Mouse (Mus musculus) midbrain, embryonic 16.5 days (tissue): Measurements from ENCODE around the gene Prss57. TPM values are rescaled to one million over a fixed set of nuclear protein-coding genes. Genes with fewer than 3 reads are reported as not detected.

ENCODE experiments used
- ATAC-seq: fragments of 200-750 bp; cut with Nextera tagmentation; 2 replicates; pipeline ENCODE4 v1.8.0; 2017; ENCODE audit warnings: moderate TSS enrichment
- H3K27ac ChIP-seq: fragments of 300-500 bp; sonication (generic); 2 replicates; pipeline ENCODE4 v1.5.1; 2014; ENCODE audit warnings: mild to moderate bottlenecking, low read length, mixed read lengths
- H3K27me3 ChIP-seq: fragments of 300-500 bp; sonication (generic); 2 replicates; pipeline ENCODE4 v1.6.1; 2014; ENCODE audit warnings: low read depth, low read length, mixed read lengths; ENCODE audit not compliant: control insufficient read depth, insufficient read depth
- H3K36me3 ChIP-seq: fragments of 300-500 bp; sonication (generic); 2 replicates; pipeline ENCODE4 v1.6.1; 2014; ENCODE audit warnings: mild to moderate bottlenecking, low read length, moderate library complexity, mixed read lengths; ENCODE audit not compliant: control insufficient read depth, insufficient read depth
- H3K4me1 ChIP-seq: fragments of 300-500 bp; sonication (generic); 2 replicates; pipeline ENCODE4 v1.6.1; 2014; ENCODE audit warnings: mild to moderate bottlenecking, low read length, mixed read lengths; ENCODE audit not compliant: control insufficient read depth, insufficient read depth
- H3K4me2 ChIP-seq: fragments of 300-500 bp; sonication (generic); 2 replicates; pipeline ENCODE4 v1.6.1; 2014; ENCODE audit warnings: mild to moderate bottlenecking, low read length, mixed read lengths
- H3K4me3 ChIP-seq: fragments of 300-500 bp; sonication (generic); 2 replicates; pipeline ENCODE4 v1.5.1; 2014; ENCODE audit warnings: low read depth, mild to moderate bottlenecking, low read length, moderate library complexity, mixed read lengths
- H3K9ac ChIP-seq: fragments of 300-500 bp; sonication (generic); 2 replicates; pipeline ENCODE4 v1.6.1; 2014; ENCODE audit warnings: low read depth, low read length, mixed read lengths
- H3K9me3 ChIP-seq: fragments of 300-500 bp; sonication (generic); replicated peaks from 2 replicates; pipeline ENCODE4 v1.6.1; 2014; ENCODE audit warnings: mild to moderate bottlenecking, low read length, mixed read lengths; ENCODE audit not compliant: control insufficient read depth, poor library complexity, severe bottlenecking
- WGBS: fragments of 180-500 bp; shearing (Covaris S2); extraction: QIAGEN DNeasy Blood & Tissue Kit; methylation state at CpG from one replicate; pipeline ENCODE4 v1.1.7; 2014; 5-methylcytosine and 5-hydroxymethylcytosine counted together
- polyA plus RNA-seq: library from polyadenylated mRNA; unstranded; fragments of >200 nt; fragmentation: Nextera tagmentation; extraction: Ambion mirVana; gene quantifications from 2 replicates; pipeline ENCODE4 v1.2.1, GENCODE M21; 2015

Gene Prss57
- polyA plus RNA-seq, 1 experiment from 2014 or later, result 0.19 TPM

DNA sequence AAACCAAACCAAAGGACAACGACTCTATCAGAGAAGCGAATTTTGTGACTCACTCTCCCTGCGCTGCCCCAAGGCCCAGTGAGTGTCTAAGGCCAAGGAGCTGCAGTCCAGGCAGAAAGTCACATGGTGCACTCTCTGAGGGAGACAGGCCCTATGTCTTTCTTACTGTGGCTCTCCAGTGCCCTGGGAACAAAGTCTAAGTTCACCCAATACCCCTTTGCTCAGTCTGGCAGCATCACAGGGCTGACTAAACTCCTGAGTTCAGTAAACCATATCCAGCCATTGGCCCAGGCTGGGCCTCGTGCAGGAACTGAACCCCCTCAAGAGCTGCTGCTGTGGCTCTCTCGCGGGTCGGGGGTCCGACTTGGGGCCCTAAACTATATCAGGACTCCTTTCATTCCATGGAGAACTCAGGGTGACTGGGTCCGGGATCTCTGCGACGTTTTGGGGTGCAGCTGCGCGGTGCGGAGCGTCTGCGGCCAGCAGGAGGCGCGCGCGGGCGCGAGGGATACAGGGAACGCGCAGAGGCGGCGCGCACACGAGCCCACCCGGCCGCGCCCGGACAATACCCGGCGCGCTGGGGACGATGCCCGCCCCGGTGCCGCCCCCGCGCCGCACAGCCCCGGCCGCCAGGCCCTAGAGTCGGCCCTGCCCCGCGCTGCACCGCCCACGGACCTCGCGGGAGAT, 2.4 kb upstream of the Prss57 start, which contains the start of gene Palm:
Gene Palm (plus strand): TSS at position 522 of the 687 bp plus-strand sequence.
- Histone ChIP-seq H3K9ac (peak within 1 kb of the TSS; percentile 98), H3K27me3 (no peaks in the 10 kb centered on the region; the same call in 1 of the 2 replicates), H3K4me2 (peak within 1 kb of the TSS; percentile 97), H3K27ac (peak within 1 kb of the TSS; percentile 91), H3K36me3 (no peaks in the 10 kb centered on the region), H3K4me3 (peak within 1 kb of the TSS; percentile 80), H3K4me1 (peaks cover 20% of the 10 kb centered on the region), H3K9me3 (no peaks in the 10 kb centered on the region)
- ATAC-seq, result peak; percentile 72
- 5% methylated on average over 51 of the region's 51 CpGs for WGBS

DNA sequence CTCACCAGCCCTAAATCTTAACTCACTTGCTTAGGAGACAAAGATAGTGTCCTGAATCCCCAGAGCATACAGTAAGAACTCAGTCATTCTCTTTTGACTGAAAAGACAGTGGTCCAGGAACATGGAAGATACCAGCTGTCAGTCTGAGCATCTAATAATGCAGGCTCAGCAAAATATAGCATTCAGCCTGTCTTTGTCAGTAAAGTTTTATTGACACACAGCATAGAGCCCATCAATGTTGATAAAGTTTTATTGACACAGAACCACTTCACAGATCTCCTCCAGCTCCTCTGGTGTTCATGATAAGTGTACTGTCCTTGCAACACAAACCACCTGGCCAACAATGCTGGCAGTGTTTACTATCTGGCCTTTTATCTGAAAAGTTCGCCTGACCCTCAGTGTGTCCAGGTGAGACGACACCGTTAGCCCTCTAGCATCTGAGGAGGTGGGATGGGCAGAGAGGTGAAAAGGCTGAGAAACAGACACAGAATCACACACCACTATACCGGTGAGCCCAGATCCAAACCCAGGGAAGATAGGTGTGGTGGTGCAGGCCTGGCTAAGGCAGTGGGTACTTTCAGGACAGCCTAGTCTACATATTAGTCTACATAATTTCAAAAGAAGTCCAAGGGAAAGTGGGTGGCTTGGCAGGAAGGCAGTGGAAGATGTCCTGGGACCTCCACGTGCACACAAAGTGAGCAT, 1.7 kb upstream of the Prss57 start:
- WGBS, result 84% methylated on average over 5 of the region's 5 CpGs
- Histone ChIP-seq H3K4me2 (no peak overlapping the region; the same call in 1 of the 2 replicates), H3K4me3 (no peak overlapping the region), H3K36me3 (no peaks in the 10 kb centered on the region), H3K9me3 (no peaks in the 10 kb centered on the region), H3K27ac (no peak overlapping the region), H3K27me3 (no peaks in the 10 kb centered on the region; the same call in 1 of the 2 replicates), H3K4me1 (peaks cover 18% of the 10 kb centered on the region), H3K9ac (no peak overlapping the region)
- ATAC-seq, result no peak

DNA sequence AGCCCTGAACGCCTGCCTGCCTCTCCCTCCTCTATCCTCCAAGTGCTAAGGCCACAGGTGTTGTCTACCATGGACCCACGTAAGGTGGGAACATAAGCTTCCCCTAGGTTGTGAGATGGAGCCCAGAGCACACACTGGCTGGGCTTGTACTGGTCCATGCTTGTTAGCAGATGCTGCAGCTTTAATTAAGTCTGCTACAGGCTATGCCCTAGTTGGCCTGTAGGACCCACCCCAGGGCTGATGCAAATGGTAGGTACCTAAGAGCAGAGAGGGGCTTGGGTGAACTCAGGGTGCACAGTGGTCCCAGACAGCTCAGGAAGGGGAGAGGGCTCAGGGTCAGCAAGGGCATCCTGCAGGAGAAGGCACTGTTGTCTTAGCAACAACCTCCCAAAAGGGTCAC, 1.2 kb downstream of the Prss57 start:
- H3K4me1 ChIP-seq, result no peaks in the 10 kb centered on the region; the same call in 1 of the 2 replicates
- WGBS, result 49% methylated on average over 2 of the region's 2 CpGs
- ATAC-seq, result no peak
- no peak overlapping the region for H3K4me2 ChIP-seq
- H3K9me3 ChIP-seq, result no peaks in the 10 kb centered on the region
- no peak overlapping the region for H3K27ac ChIP-seq
- no peaks in the 10 kb centered on the region for H3K36me3 ChIP-seq
- no peaks in the 10 kb centered on the region; the same call in 1 of the 2 replicates for H3K27me3 ChIP-seq
- no peak overlapping the region for H3K9ac ChIP-seq
- no peak overlapping the region for H3K4me3 ChIP-seq

DNA sequence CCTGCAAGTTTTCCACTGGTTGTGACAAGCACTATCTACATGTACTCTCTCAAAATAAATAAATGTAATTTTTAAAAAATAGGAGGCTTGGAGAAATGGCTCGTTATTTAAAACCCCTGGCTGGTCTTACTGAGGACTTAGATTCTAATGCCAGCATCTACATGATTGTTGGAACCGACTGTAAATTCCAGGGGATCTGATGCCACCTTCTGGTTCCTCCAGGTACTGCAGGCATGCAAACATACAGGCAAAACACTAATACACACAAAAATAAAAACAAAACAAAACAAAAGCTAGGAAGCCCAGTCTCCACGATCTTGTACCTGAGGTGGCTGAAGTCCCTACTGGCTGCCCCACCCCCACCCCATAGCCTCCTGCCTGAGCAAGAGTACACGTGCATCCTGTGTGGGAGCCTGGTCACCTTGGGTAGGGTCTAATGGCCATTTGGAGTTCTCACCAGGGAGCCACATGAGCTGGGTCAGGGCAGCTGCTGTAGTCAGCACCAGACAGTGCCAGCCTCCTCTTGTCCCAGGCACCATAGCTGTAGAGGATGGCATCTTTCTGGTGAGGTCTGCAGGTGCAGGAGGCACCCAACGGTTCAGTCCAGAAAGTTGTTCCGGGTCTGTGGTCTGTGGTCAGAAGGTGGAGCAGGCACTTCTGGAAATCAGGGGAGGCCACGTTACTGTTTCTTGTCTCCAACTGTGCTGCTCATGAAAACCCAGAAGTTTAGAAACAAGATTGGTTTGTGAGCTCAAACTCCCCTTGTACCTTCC, 2.2 kb downstream of the Prss57 start:
- Histone ChIP-seq H3K4me2 (no peak overlapping the region), H3K27me3 (peaks cover 4% of the 10 kb centered on the region), H3K9me3 (no peaks in the 10 kb centered on the region), H3K9ac (no peak overlapping the region), H3K4me3 (no peak overlapping the region), H3K36me3 (no peaks in the 10 kb centered on the region), H3K27ac (no peak overlapping the region), H3K4me1 (no peaks in the 10 kb centered on the region)
- no peak for ATAC-seq
- 36% methylated on average over 7 of the region's 7 CpGs for WGBS

DNA sequence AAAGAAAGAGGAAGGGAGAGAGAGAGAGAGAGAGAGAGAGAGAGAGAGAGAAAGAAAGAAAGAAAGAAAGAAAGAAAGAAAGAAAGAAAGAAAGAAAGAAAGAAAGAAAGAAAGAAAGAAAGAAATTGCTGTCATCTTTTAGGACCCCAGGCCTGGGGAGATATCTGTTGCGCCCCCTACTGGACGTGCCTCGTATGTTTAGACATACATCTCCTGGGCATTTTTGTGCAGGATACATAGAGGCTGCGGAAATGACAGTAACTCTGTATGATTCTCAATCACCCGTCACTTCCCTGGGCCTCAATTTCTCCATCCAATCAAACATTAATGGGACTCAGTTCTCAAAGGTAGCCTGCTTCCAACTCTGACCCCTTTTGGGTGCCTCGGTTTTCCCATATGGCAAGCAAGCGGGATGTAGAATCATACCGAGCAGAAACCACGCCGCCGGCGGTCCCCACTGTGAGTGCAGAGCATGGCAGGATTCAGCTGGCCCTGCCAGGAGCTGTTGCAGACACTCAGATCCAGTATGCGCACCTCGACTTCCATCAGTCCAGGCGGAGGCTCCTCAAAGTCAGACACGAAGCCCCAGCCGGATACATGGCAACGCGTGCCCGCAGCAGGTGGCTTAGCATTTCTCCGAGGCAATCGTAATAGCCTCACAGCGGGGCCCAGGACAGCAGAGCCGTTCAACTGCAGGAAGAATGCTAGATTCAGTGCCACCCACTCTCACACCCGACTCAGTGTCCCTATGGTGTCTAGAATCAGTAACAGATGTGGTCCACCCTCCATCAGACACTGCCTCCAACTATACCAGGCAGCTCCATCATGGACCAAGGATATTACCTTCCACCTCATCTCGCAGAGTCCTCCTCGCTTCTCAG, 6.6 kb downstream of the Prss57 start:
- Histone ChIP-seq H3K9me3 (no peaks in the 10 kb centered on the region), H3K36me3 (no peaks in the 10 kb centered on the region), H3K4me3 (no peak overlapping the region), H3K9ac (no peak overlapping the region), H3K4me1 (no peaks in the 10 kb centered on the region), H3K27ac (no peak overlapping the region), H3K27me3 (peaks cover 12% of the 10 kb centered on the region), H3K4me2 (no peak overlapping the region)
- ATAC-seq, result no peak
- 35% methylated on average over 27 of the region's 27 CpGs for WGBS

DNA sequence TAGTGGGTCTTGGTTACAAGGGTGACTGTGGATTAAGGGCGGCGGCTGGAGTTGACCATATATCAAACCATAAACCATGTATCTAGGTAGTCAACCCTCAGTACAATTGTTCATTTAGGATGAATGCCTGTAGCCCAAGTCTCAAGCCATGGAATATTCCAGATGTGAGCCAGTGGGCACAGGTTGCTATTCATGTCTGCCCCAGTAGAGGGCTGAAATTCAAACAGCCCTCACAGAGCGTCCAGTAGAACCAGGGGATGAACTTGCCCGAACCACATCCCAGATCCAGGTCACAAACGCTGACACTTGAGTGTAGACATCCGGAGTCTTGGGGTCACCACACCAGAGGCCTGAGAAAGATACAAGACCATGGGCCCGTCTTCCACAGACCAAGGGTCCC, 7.7 kb downstream of the Prss57 start:
- H3K9ac ChIP-seq, result no peak overlapping the region
- H3K36me3 ChIP-seq, result no peaks in the 10 kb centered on the region
- H3K4me3 ChIP-seq, result no peak overlapping the region
- no peaks in the 10 kb centered on the region for H3K9me3 ChIP-seq
- H3K27ac ChIP-seq, result no peak overlapping the region
- WGBS, result 69% methylated on average over 7 of the region's 7 CpGs
- ATAC-seq, result no peak
- no peak overlapping the region for H3K4me2 ChIP-seq
- H3K4me1 ChIP-seq, result no peaks in the 10 kb centered on the region
- H3K27me3 ChIP-seq, result peaks cover 20% of the 10 kb centered on the region

DNA sequence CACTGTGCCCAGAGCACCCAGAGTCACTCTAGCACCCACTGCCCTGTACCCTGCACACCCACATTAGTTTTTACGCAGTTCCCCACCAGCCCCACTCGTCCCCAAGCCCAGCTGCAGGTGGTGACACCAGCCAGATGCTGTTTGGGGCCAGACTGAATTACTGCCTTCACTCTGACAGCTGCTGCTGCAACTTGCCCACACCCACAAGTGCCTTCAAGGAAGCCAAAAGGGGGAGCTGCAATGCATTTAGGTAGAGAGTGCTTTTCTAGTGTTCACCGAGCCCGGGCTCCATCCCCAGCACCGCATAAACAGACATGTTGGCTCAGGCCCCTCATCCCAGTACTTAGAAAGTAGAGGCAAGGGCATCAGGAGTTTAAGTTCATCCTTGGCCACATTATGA, 8.8 kb downstream of the Prss57 start:
- no peak overlapping the region for H3K4me3 ChIP-seq
- no peak overlapping the region for H3K9ac ChIP-seq
- no peaks in the 10 kb centered on the region for H3K9me3 ChIP-seq
- peaks cover 28% of the 10 kb centered on the region for H3K27me3 ChIP-seq
- ATAC-seq, result no peak
- 58% methylated on average over 5 of the region's 5 CpGs for WGBS
- no peak overlapping the region for H3K4me2 ChIP-seq
- H3K4me1 ChIP-seq, result no peaks in the 10 kb centered on the region
- H3K27ac ChIP-seq, result no peak overlapping the region
- no peaks in the 10 kb centered on the region for H3K36me3 ChIP-seq

DNA sequence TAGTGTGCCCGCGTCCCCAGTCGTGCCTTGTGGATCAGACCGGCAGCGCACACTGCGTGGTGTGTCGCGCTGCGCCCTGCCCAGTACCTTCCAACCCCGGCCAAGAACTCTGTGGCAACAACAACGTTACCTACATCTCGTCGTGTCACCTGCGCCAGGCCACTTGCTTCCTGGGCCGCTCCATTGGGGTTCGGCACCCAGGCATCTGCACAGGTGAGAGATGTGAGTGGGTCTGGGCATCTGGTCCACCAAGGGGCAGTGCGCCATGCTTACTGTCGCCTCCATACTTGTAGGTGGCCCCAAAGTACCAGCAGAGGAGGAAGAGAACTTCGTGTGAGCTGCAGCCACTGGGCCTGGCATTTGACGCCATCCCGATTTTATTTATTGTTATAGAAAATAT, 9.6 kb downstream of the Prss57 start:
- 33% methylated on average over 21 of the region's 21 CpGs for WGBS
- ATAC-seq, result 0 out of 2 replicates have a peak, but pooled peaks have one; percentile 1

More for the DNA sequence above, 9.6 kb downstream of the Prss57 start:
- H3K27me3 ChIP-seq, result peaks cover 32% of the 10 kb centered on the region
- H3K27ac ChIP-seq, result no peak overlapping the region
- no peaks in the 10 kb centered on the region for H3K9me3 ChIP-seq
- no peaks in the 10 kb centered on the region for H3K4me1 ChIP-seq
- H3K4me2 ChIP-seq, result peak overlapping the region; percentile 81
- H3K36me3 ChIP-seq, result no peaks in the 10 kb centered on the region
- peak overlapping the region; percentile 47 for H3K4me3 ChIP-seq
- H3K9ac ChIP-seq, result no peak overlapping the region; the same call in 1 of the 2 replicates
